Mouse (Mus musculus) heart, postnatal 0 days (tissue): ENCODE measurements around the gene Lin9. TPM values are rescaled to one million over a fixed set of nuclear protein-coding genes. Genes with fewer than 3 reads are reported as not detected.
"Not testable (repeated sequence)": the region's sequence is repeated elsewhere in the genome, so short reads cannot be mapped to it uniquely, and the experiment has no call there.

ENCODE experiments used
- ATAC-seq: fragments of 200-750 bp; cut with Nextera tagmentation; 2 replicates; pipeline ENCODE4 v1.8.0; 2017; ENCODE audit warnings: low read depth, moderate number of reproducible peaks, moderate library complexity; ENCODE audit not compliant: insufficient read depth
- DNase-seq: peaks from one replicate; pipeline ENCODE4 v3.0.0-alpha.2; 2016; ENCODE audit warnings: low spot score
- H3K27ac ChIP-seq: fragments of 300-500 bp; sonication (generic); 2 replicates; pipeline ENCODE4 v1.5.1; 2014; ENCODE audit warnings: low read depth, mild to moderate bottlenecking
- H3K27me3 ChIP-seq: fragments of 300-500 bp; sonication (generic); 2 replicates; pipeline ENCODE4 v1.6.1; 2014; ENCODE audit warnings: low read length, mixed read lengths; ENCODE audit not compliant: control insufficient read depth, insufficient read depth
- H3K36me3 ChIP-seq: fragments of 300-500 bp; sonication (generic); replicated peaks from 2 replicates; pipeline ENCODE4 v1.6.1; 2014; ENCODE audit warnings: low read length, mixed read lengths; ENCODE audit not compliant: control insufficient read depth, insufficient read depth
- H3K4me1 ChIP-seq: fragments of 300-500 bp; sonication (generic); 2 replicates; pipeline ENCODE4 v1.6.1; 2014; ENCODE audit warnings: antibody characterized with exemption; ENCODE audit not compliant: control insufficient read depth, insufficient read depth
- H3K4me2 ChIP-seq: fragments of 300-500 bp; sonication (generic); 2 replicates; pipeline ENCODE4 v1.6.1; 2014; ENCODE audit warnings: low read depth, mild to moderate bottlenecking, low read length, moderate library complexity
- H3K4me3 ChIP-seq: fragments of 300-500 bp; sonication (generic); 2 replicates; pipeline ENCODE4 v1.5.1; 2014; ENCODE audit warnings: low read depth, low read length
- H3K9ac ChIP-seq: fragments of 300-500 bp; sonication (generic); replicated peaks from 2 replicates; pipeline ENCODE4 v1.6.1; 2014; ENCODE audit warnings: low read depth, low read length, mixed read lengths
- H3K9me3 ChIP-seq: fragments of 300-500 bp; sonication (generic); replicated peaks from 2 replicates; pipeline ENCODE4 v1.6.1; 2016; ENCODE audit warnings: low read length; ENCODE audit not compliant: control insufficient read depth
- CTCF ChIP-seq: IDR thresholded peaks from 2 replicates; pipeline ENCODE4 v1.5.1; 2016; ENCODE audit warnings: antibody characterized with exemption, control low read depth, low read depth
- EP300 ChIP-seq: IDR thresholded peaks from 2 replicates; pipeline ENCODE4 v1.6.1; 2016; ENCODE audit warnings: antibody characterized with exemption, low read depth
- WGBS: fragments of 180-500 bp; shearing (Covaris S2); extraction: QIAGEN DNeasy Blood & Tissue Kit; methylation state at CpG from one replicate; pipeline ENCODE4 v1.1.7; 2014; 5-methylcytosine and 5-hydroxymethylcytosine counted together
- polyA plus RNA-seq: library from polyadenylated mRNA; unstranded; fragments of >200 nt; fragmentation: Nextera tagmentation; extraction: Ambion mirVana; gene quantifications from 2 replicates; pipeline ENCODE4 v1.2.1, GENCODE M21; 2015
- total RNA-seq: library from RNA; depleted of rRNA; stranded (reverse); fragments of >200 nt; gene quantifications from 2 replicates; pipeline ENCODE4 v1.2.3, GENCODE M21; 2014; ENCODE audit warnings: low replicate concordance

The Lin9 gene
- total and polyA plus RNA-seq, 2 experiments from 2014 or later, result 5.8 to 17.7 TPM

- peak overlapping the region; percentile 75 for H3K27ac ChIP-seq
- ATAC-seq (peak; percentile 89), DNase-seq (peak; percentile 69)
- H3K4me3 ChIP-seq, result no peak overlapping the region
- H3K27me3 ChIP-seq, result no peaks in the 10 kb centered on the region
- peaks cover 5% of the 10 kb centered on the region; the same call in 1 of the 2 replicates for H3K4me1 ChIP-seq
- H3K9ac ChIP-seq, result no peak overlapping the region
- H3K9me3 ChIP-seq, result peaks cover 4% of the 10 kb centered on the region; the same call in 1 of the 2 replicates
- WGBS, result 8% methylated on average over 2 of the region's 2 CpGs
- TF ChIP-seq EP300 (no peak), CTCF (no peak)
- no peak overlapping the region for H3K4me2 ChIP-seq
- no peaks in the 10 kb centered on the region for H3K36me3 ChIP-seq
Observed at GRCm38 (mm10) chr1:180626141-180626540, 14.8 kb upstream of the Lin9 start.

GRCm38 (mm10) chr1:180637796-180638195 is 3.2 kb upstream of the Lin9 start:
- not testable (repeated sequence) for H3K4me1 ChIP-seq, H3K4me2 ChIP-seq, H3K27me3 ChIP-seq, H3K9ac ChIP-seq, H3K36me3 ChIP-seq, H3K27ac ChIP-seq, H3K4me3 ChIP-seq, H3K9me3 ChIP-seq, ATAC-seq, DNase-seq
- 84% methylated on average over 2 of the region's 2 CpGs for WGBS

- Histone ChIP-seq H3K9me3 (no peaks in the 10 kb centered on the region), H3K4me3 (peak overlapping the region; percentile 99), H3K27me3 (no peaks in the 10 kb centered on the region), H3K36me3 (no peaks in the 10 kb centered on the region), H3K4me1 (peaks cover 7% of the 10 kb centered on the region; the same call in 1 of the 2 replicates), H3K4me2 (peak overlapping the region; percentile 93), H3K27ac (peak overlapping the region; percentile 88; the same call in 1 of the 2 replicates), H3K9ac (peak overlapping the region; percentile 93)
- DNase-seq (no peak), ATAC-seq (no peak)
- 73% methylated on average over 10 of the region's 10 CpGs for WGBS
- TF ChIP-seq EP300, result no peak
- TF ChIP-seq CTCF, result no peak
Observed at GRCm38 (mm10) chr1:180639416-180640401, 1.2 kb upstream of the Lin9 start.

GRCm38 (mm10) chr1:180640605-180641125 is 285 bp upstream of the Lin9 start:
- peaks cover 7% of the 10 kb centered on the region; the same call in 1 of the 2 replicates for H3K4me1 ChIP-seq
- peak overlapping the region; percentile 93 for H3K9ac ChIP-seq
- DNase-seq, result peak; percentile 35
- H3K9me3 ChIP-seq, result no peaks in the 10 kb centered on the region
- H3K4me3 ChIP-seq, result peak overlapping the region; percentile 99
- under 1% methylated on average over 44 of the region's 61 CpGs for WGBS
- no peaks in the 10 kb centered on the region for H3K36me3 ChIP-seq
- TF ChIP-seq CTCF (no peak), EP300 (no peak)
- H3K27ac ChIP-seq, result peak overlapping the region; percentile 88
- H3K4me2 ChIP-seq, result peak overlapping the region; percentile 93
- peak; percentile 77 for ATAC-seq
- no peaks in the 10 kb centered on the region for H3K27me3 ChIP-seq

- Histone ChIP-seq H3K4me3 (peak overlapping the region; percentile 99), H3K9me3 (no peaks in the 10 kb centered on the region), H3K27me3 (no peaks in the 10 kb centered on the region), H3K9ac (peak overlapping the region; percentile 93), H3K4me2 (peak overlapping the region; percentile 93), H3K36me3 (no peaks in the 10 kb centered on the region), H3K27ac (peak overlapping the region; percentile 88), H3K4me1 (peaks cover 7% of the 10 kb centered on the region; the same call in 1 of the 2 replicates)
- DNase-seq, result no peak
- WGBS, result 2% methylated on average over 47 of the region's 50 CpGs
- ATAC-seq, result peak; percentile 40
- TF ChIP-seq EP300 (no peak), CTCF (no peak)
Observed at GRCm38 (mm10) chr1:180641518-180642227, 723 bp downstream of the Lin9 start.
